In genomic region chr12:105526829-105527228, GRCm38 (mm10) we compare ENCODE assay signal across 8 mouse cellular contexts. TPM values are rescaled to one million over a fixed set of nuclear protein-coding genes. Genes with fewer than 3 reads are reported as not detected.
A peak's percentile ranks its signal among the peaks of the same experiment; 100 is the strongest.
DNase-seq lines count a peak whose midpoint lies in the region; ATAC-seq lines count a peak whose summit lies in the region.
"Had no signal": no experiment of that assay in that cellular context is flagged by ENCODE, and none has a peak within 500 bp of the region (broad histone marks: within the 10 kb centered on the region; RNA-seq: fewer than 3 reads in every experiment).

No protein-coding gene starts in this region.

- WGBS in midbrain, embryonic 15.5 days: 65% methylated on average over 5 of the region's 5 CpGs
- 77% methylated on average over 5 of the region's 5 CpGs for WGBS in midbrain, embryonic 10.5 days
- WGBS in hindbrain, embryonic 14.5 days: 56% methylated on average over 5 of the region's 5 CpGs
- WGBS in neural tube, embryonic 15.5 days: 25% methylated on average over 5 of the region's 5 CpGs

- H3K4me1 ChIP-seq in midbrain, embryonic 15.5 days: peaks cover under 1% of the 10 kb centered on the region; the same call in 1 of the 2 replicates
- H3K4me1 ChIP-seq in midbrain, embryonic 10.5 days: peaks cover 5% of the 10 kb centered on the region
- H3K4me1 ChIP-seq in hindbrain, embryonic 14.5 days (replicated peaks; ENCODE audit: control insufficient read depth, insufficient read depth, low read length): peaks cover 4% of the 10 kb centered on the region; the same call in 1 of the 2 replicates
- H3K4me1 ChIP-seq in neural tube, embryonic 15.5 days: peaks cover 16% of the 10 kb centered on the region

- DNase-seq in midbrain, embryonic 10.5 days (ENCODE audit: low spot score): no peak
- peak; percentile 62 for DNase-seq in cerebellum, adult 9-11 months
- DNase-seq in hindbrain, embryonic 14.5 days (ENCODE audit: low spot score): peak; percentile 43
- DNase-seq in layer of hippocampus, postnatal 14 days (ENCODE audit: low spot score in 2 of 2): peak; percentile 35 to 69
- DNase-seq in thymus, postnatal 10 days (ENCODE audit: low spot score in 2 of 2): no peak

- H3K4me2 ChIP-seq in midbrain, embryonic 15.5 days: no peak overlapping the region
- H3K4me2 ChIP-seq in hindbrain, embryonic 14.5 days (replicated peaks): no peak overlapping the region
- no peak overlapping the region for H3K4me2 ChIP-seq in neural tube, embryonic 15.5 days

- no peaks in the 10 kb centered on the region for H3K27me3 ChIP-seq in midbrain, embryonic 15.5 days (replicated peaks)
- no peaks in the 10 kb centered on the region for H3K27me3 ChIP-seq in midbrain, embryonic 10.5 days (ENCODE audit: low read depth, poor library complexity, severe bottlenecking)
- no peaks in the 10 kb centered on the region for H3K27me3 ChIP-seq in hindbrain, embryonic 14.5 days (ENCODE audit: control insufficient read depth, insufficient read depth, low read length)
- H3K27me3 ChIP-seq in neural tube, embryonic 15.5 days (replicated peaks): no peaks in the 10 kb centered on the region

- H3K9ac ChIP-seq in midbrain, embryonic 15.5 days: no peak overlapping the region
- H3K9ac ChIP-seq in hindbrain, embryonic 14.5 days: no peak overlapping the region
- H3K9ac ChIP-seq in neural tube, embryonic 15.5 days (replicated peaks): no peak overlapping the region

- 0 out of 2 replicates have a peak, but pooled peaks have one; percentile 50 for ATAC-seq in midbrain, embryonic 15.5 days (replicated peaks)
- peak; percentile 88 for ATAC-seq in hindbrain, embryonic 14.5 days (ENCODE audit: low FRiP score)
- peak; percentile 88 for ATAC-seq in neural tube, embryonic 15.5 days (ENCODE audit: low FRiP score)

- no peak overlapping the region for H3K4me3 ChIP-seq in midbrain, embryonic 15.5 days
- no peak overlapping the region for H3K4me3 ChIP-seq in midbrain, embryonic 10.5 days
- no peak overlapping the region for H3K4me3 ChIP-seq in hindbrain, embryonic 14.5 days (replicated peaks; ENCODE audit: low read length)
- no peak overlapping the region for H3K4me3 ChIP-seq in neural tube, embryonic 15.5 days (replicated peaks)
- H3K4me3 ChIP-seq: megakaryocyte, embryonic 14.5 days had no signal

- no peaks in the 10 kb centered on the region for H3K36me3 ChIP-seq in midbrain, embryonic 15.5 days (replicated peaks)
- no peaks in the 10 kb centered on the region for H3K36me3 ChIP-seq in midbrain, embryonic 10.5 days
- no peaks in the 10 kb centered on the region for H3K36me3 ChIP-seq in hindbrain, embryonic 14.5 days (replicated peaks; ENCODE audit: control insufficient read depth, insufficient read depth)
- H3K36me3 ChIP-seq in neural tube, embryonic 15.5 days: no peaks in the 10 kb centered on the region

- no peaks in the 10 kb centered on the region for H3K9me3 ChIP-seq in midbrain, embryonic 15.5 days
- peaks cover 4% of the 10 kb centered on the region; the same call in 1 of the 2 replicates for H3K9me3 ChIP-seq in midbrain, embryonic 10.5 days (replicated peaks)
- peaks cover 5% of the 10 kb centered on the region; the same call in 1 of the 2 replicates for H3K9me3 ChIP-seq in hindbrain, embryonic 14.5 days (ENCODE audit: control insufficient read depth, low read length)
- H3K9me3 ChIP-seq in neural tube, embryonic 15.5 days (replicated peaks): no peaks in the 10 kb centered on the region

- no peak overlapping the region for H3K27ac ChIP-seq in midbrain, embryonic 15.5 days
- H3K27ac ChIP-seq in midbrain, embryonic 10.5 days (replicated peaks): no peak overlapping the region
- 0 out of 2 replicates have a peak overlapping the region, but pooled peaks have one; percentile 11 for H3K27ac ChIP-seq in hindbrain, embryonic 14.5 days
- H3K27ac ChIP-seq in neural tube, embryonic 15.5 days (replicated peaks): peak overlapping the region; percentile 61; the same call in 1 of the 2 replicates

RNA-seq across cellular contexts. Expression of gene Bdkrb2, which starts 36.2 kb away (rescaled TPM):
- 1.9 TPM in 2 replicates for polyA plus RNA-seq in midbrain, embryonic 15.5 days (2015; fragmentation: Nextera tagmentation; extraction: Ambion mirVana)
- 0.46 and 0.72 TPM in 2 replicates for polyA plus RNA-seq in midbrain, embryonic 10.5 days (2016; fragmentation: Nextera tagmentation; extraction: Ambion mirVana)
- polyA plus RNA-seq in hindbrain, embryonic 14.5 days (2014; fragmentation: Nextera tagmentation; extraction: Ambion mirVana): 0.47 and 0.75 TPM in 2 replicates
- under 1 TPM; 0.60 to 0.72 TPM for total RNA-seq in layer of hippocampus, postnatal 14 days (2021)
- 2.4 and 3.1 TPM in 2 replicates for polyA plus RNA-seq in neural tube, embryonic 15.5 days (2015; fragmentation: Nextera tagmentation; extraction: Ambion mirVana)

Comparison
In these comparisons a context has a peak if more than half of its experiments do, and no peak if none do; other contexts are left out.
1. H3K27ac ChIP-seq: peak in hindbrain, embryonic 14.5 days (single experiment) and neural tube, embryonic 15.5 days (single experiment); none in midbrain, embryonic 15.5 days (single experiment) and midbrain, embryonic 10.5 days (single experiment).
2. DNase-seq: peak in cerebellum, adult 9-11 months (single experiment), hindbrain, embryonic 14.5 days (single experiment) and layer of hippocampus, postnatal 14 days (2 of 2); none in midbrain, embryonic 10.5 days (single experiment) and thymus, postnatal 10 days (0 of 2).
3. Peak in every context shown above with its lines, with median percentiles within 50 percentile points of each other: ATAC-seq.